Mouse (Mus musculus) NIH3T3 (cell line): ENCODE results near the gene Sppl2b.
"Not testable (repeated sequence)": the region's sequence is repeated elsewhere in the genome, so short reads cannot be mapped to it uniquely, and the experiment has no call there.

Experiments used
- DNase-seq: peaks from one replicate; pipeline ENCODE4 v3.0.0-alpha.2; 2012; ENCODE audit warnings: low read depth

The Sppl2b gene

GRCm38 (mm10) chr10:80854913-80855748 lies at the start of gene Sppl2b, which contains the start of gene Lsm7:
Sppl2b (plus strand) TSS chr10:80855275.
Lsm7 (minus strand) TSS chr10:80855209.
- peak; percentile 99 for DNase-seq

- no peak for DNase-seq
Observed at GRCm38 (mm10) chr10:80805322-80805721, 49.8 kb upstream of the Sppl2b start.

GRCm38 (mm10) chr10:80805925-80806324 lies 49.1 kb upstream of the Sppl2b start:
- peak; percentile 72 for DNase-seq

DNA sequence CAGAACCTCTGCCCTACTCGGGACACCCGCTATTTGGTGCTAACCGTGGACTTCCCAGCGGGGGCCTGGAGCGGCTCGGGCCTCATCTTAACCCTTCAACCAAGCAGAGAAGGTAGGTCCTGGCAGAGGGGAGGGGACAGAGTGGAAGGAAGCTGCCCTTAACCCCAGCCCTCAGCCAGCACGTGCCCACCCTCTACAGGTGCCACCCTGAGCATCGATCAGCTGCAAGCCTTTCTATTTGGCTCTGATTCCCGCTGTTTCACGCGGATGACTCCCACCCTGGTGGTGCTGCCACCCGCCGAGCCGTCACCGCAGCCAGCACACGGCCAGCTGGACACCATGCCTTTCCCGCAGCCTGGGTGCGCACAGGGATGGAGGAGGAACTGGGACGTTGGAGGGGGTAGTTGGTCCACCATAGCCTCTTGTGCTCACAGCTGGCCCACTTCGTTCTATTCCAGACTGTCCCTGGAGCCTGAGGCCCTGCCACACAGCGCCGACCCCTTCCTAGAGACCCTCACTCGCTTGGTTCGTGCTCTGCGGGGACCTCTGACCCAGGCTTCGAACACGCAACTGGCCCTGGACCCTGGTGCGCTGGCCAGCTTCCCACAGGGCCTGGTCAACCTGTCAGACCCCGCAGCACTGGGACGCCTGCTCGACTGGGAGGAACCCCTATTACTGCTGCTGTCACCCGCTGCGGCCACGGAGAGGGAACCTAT lies 48.6 kb upstream of the Sppl2b start:
- DNase-seq = no peak

GRCm38 (mm10) chr10:80807057-80807627 lies 47.9 kb upstream of the Sppl2b start:
- DNase-seq = no peak

GRCm38 (mm10) chr10:80808099-80808984 lies 46.7 kb upstream of the Sppl2b start:
- DNase-seq = no peak

- DNase-seq = no peak
Observed at GRCm38 (mm10) chr10:80808985-80809632, 46.0 kb upstream of the Sppl2b start.

DNA sequence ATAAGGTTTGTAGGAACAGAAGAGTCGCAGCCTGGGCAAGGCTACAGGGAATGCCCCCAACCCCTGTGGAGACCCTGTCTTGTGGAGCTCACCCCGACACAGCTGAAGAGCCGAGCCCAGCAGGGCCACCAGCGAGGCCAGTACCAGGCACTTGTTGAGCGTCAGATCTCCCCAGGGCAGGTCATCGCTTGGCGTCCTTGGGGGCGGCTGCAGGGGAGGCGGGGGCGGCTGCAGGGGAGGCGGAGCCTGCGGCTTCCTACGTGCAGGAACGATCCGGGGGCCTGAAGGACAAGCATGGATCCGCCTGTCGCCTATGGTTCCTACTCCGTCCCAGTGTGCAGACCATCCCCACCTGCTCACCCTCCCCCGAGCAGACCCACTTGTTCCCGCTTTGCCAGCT lies 45.0 kb upstream of the Sppl2b start:
- DNase-seq = no peak

DNA sequence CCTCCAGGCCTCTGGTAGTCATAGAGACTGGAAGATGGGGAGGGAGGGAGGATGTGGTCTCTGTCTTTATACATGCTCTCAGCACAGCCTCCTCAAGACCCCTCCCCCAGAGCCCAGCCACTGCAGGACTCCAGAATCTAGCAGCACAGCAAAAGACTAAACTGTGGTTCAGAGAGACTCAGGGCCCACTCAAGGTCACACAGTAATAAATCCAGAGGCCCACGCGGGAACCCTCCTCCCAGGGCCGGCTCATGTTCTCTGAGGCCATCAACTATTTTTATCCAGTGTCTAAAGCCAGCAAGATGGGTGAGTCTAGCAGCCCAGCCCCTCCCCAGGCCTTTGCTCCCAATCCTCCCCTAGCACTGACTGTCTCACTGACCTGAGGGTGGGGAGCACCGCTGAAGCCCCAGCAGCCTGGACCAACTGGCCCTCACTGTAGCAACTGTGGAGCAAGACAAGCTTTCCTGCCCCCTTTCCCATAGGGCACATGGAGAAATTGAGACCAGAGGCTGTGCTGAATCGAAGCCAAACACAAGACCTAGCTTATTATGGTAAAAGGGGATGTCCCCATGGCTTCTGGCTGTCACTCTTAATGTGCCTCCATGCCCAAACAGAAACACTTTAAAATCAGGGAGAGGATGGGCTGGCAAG lies 42.6 kb upstream of the Sppl2b start:
- no peak for DNase-seq

DNA sequence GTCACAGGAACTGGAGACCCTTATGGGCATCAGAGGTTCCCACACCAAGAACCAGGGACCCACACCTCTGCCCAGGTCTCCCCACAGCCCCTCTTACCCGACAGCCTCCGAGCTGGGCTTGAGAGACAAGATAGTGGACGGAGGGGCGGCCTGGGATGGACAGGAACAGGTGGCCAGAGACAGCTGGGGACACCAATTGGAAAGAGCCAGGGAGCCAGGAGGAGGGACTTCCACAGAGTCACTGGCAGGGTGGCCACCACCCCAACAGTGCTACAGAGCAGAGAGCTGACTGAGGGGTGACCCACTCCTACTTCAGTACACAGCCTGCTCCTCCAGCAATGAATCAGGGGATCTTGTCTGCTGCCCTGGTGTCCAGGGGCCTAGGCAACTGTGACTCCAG lies 41.7 kb upstream of the Sppl2b start, which contains the start of gene Jsrp1:
Gene Jsrp1, minus strand, starts transcription at position 133 of the 400 bp plus-strand sequence.
- DNase-seq = no peak

DNA sequence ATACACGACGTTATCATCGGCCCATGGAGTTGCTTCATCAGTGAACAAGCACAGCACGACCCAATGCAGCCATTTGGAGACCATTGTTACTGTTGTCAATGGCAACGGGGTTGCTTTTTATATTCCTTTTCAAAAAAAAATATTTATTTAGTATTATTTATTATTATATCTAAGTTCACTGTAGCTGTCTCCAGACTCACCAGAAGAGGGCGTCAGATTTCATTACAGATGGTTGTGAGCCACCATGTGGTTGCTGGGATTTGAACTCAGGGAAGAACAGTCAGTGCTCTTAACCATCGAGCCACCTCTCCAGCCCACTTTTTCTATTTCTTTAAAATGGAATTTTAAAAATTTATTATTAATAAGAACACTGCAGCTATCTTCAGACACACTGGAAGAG lies 40.3 kb upstream of the Sppl2b start:
- no peak for DNase-seq

DNA sequence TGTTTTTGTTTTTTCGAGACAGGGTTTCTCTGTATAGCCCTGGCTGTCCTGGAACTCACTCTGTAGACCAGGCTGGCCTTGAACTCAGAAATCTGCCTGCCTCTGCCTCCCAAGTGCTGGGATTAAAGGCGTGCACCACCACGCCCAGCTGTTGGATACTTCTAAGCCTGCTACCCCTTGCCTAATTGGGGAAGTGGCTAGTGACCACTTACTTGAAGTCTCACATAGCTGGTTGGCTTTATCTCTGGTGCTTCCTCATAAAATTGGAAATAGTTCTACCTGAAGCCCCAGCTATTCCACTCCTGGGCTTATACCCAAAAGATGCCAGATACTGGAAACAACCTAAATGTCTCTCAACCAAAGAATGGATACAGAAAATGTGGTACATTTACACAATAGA lies 38.8 kb upstream of the Sppl2b start:
- DNase-seq = not testable (repeated sequence)

GRCm38 (mm10) chr10:80817164-80817563 lies 37.9 kb upstream of the Sppl2b start:
- DNase-seq = no peak

DNA sequence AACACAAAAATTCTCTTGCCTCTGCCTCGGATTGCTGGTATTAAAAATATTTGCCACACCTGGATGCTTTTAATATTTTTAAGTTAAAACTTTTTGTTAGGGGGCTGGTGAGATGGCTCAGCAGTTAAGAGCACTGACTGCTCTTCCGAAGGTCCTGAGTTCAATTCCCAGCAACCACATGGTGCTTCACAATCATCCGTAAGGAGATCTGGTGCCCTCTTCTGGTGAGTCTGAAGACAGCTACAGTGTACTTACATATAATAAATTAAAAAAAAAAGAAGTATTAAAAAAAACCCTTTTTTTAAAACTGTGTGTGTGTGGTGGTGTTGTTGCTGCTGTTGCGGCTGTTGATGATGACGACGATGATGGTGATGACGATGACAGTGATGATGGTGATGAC lies 37.1 kb upstream of the Sppl2b start:
- peak; percentile 71 for DNase-seq

GRCm38 (mm10) chr10:80818599-80819281 lies 36.3 kb upstream of the Sppl2b start:
- DNase-seq = no peak

DNA sequence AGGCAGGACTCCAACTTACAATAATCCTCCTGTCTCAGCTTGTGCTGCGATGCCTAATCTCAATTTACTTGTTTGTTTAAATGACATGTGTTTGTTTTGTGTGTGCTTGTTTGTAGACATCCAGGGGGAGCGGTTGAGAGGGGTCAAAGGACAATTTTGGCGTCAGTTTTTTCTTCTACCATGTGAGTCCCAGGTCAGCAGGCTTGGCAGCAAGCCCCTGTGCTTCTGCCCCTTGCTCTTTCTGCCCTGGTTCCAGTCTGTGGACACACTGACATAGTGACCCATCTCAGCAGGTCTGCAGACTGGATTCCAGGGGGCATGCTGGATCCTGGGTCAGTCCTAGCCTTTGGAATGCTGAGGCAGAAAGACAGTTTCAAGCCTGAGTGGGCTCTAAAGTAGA lies 35.7 kb upstream of the Sppl2b start:
- DNase-seq = no peak

GRCm38 (mm10) chr10:80821991-80822390 lies 33.1 kb upstream of the Sppl2b start:
- peak; percentile 69 for DNase-seq

GRCm38 (mm10) chr10:80822528-80822927 lies 32.5 kb upstream of the Sppl2b start:
- DNase-seq = no peak

DNA sequence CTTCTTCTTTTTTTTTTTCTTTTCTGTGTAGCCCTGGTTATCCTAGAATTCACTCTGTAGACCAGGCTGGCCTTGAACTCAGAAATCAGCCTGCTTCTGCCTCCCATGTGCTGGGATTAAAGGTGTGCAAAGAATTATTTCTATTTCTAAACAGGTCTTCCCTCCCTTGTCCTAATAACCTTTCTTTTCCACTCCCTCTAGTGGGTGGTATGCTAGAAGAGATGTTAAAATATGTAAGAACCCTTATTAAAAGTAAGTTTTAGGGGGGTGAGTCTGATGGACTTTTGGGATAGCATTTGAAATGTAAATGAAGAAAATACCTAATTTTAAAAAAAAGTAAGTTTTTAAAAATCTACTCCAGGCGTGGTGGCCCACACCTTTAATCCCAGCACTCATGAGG lies 31.8 kb upstream of the Sppl2b start:
- DNase-seq = peak; percentile 57
